Mouse (Mus musculus) right cerebral cortex, adult 2 months (tissue): ENCODE results near the gene 1700037H04Rik.
A peak's percentile ranks its signal among the peaks of the same experiment; 100 is the strongest.

Source experiments
- DNase-seq, 2 experiments: peaks; one replicate each; pipeline ENCODE4 v3.0.0; 2021 to 2022; ENCODE audit warnings: low spot score in 2 of 2

Gene 1700037H04Rik

GRCm38 (mm10) chr2:131159938-131160581 is at the start of gene 1700037H04Rik:
Gene 1700037H04Rik, minus strand, starts transcription at chr2:131160081.
- DNase-seq: peak; percentile 95 to 98

- no peak for DNase-seq
Measured at GRCm38 (mm10) chr2:131209125-131209795, 49.4 kb upstream of the 1700037H04Rik start.

GRCm38 (mm10) chr2:131208356-131208755 is 48.5 kb upstream of the 1700037H04Rik start:
- DNase-seq: no peak

- no peak for DNase-seq
Measured at GRCm38 (mm10) chr2:131206778-131207177, 46.9 kb upstream of the 1700037H04Rik start, which contains the start of gene Ap5s1. Gene Ap5s1, plus strand, starts transcription at chr2:131207078.

GRCm38 (mm10) chr2:131205521-131206182 is 45.8 kb upstream of the 1700037H04Rik start:
- DNase-seq: no peak

GRCm38 (mm10) chr2:131204410-131204981 is 44.6 kb upstream of the 1700037H04Rik start:
- DNase-seq: peak; percentile 75 to 82

GRCm38 (mm10) chr2:131203816-131204409 is 44.0 kb upstream of the 1700037H04Rik start:
- no peak for DNase-seq

- no peak for DNase-seq
Measured at GRCm38 (mm10) chr2:131201262-131201661, 41.4 kb upstream of the 1700037H04Rik start.

GRCm38 (mm10) chr2:131200710-131201109 is 40.8 kb upstream of the 1700037H04Rik start:
- DNase-seq: no peak

GRCm38 (mm10) chr2:131196606-131197316 is 36.9 kb upstream of the 1700037H04Rik start:
- no peak for DNase-seq

- DNase-seq: no peak
Measured at GRCm38 (mm10) chr2:131191005-131191390, 31.1 kb upstream of the 1700037H04Rik start.

GRCm38 (mm10) chr2:131190344-131191004 is 30.6 kb upstream of the 1700037H04Rik start:
- DNase-seq: no peak

GRCm38 (mm10) chr2:131189521-131190309 is 29.8 kb upstream of the 1700037H04Rik start:
- no peak for DNase-seq

GRCm38 (mm10) chr2:131188311-131188710 is 28.4 kb upstream of the 1700037H04Rik start:
- no peak for DNase-seq

- DNase-seq: no peak
Measured at GRCm38 (mm10) chr2:131187602-131187922, 27.7 kb upstream of the 1700037H04Rik start.

- peak; percentile 72 to 76 for DNase-seq
Measured at GRCm38 (mm10) chr2:131186771-131187601, 27.1 kb upstream of the 1700037H04Rik start, which contains the start of the genes Cdc25b and Spef1. Gene Cdc25b, plus strand, starts transcription at chr2:131186949. Gene Spef1, minus strand, starts transcription at chr2:131187282.

GRCm38 (mm10) chr2:131186343-131186742 is 26.5 kb upstream of the 1700037H04Rik start:
- no peak for DNase-seq

GRCm38 (mm10) chr2:131179990-131180587 is 20.2 kb upstream of the 1700037H04Rik start, which contains the start of gene Cenpb:
Gene Cenpb, minus strand, starts transcription at chr2:131180067.
- DNase-seq: peak; percentile 70 to 82
